Mouse (Mus musculus) left cerebral cortex, adult 11 months (tissue): Measurements from ENCODE around the gene Slc38a11.

Experiments
- DNase-seq: peaks from one replicate; pipeline ENCODE4 v3.0.0; 2022; ENCODE audit warnings: low spot score

Slc38a11 gene

GRCm38 (mm10) chr2:65321998-65322754, 41.7 kb downstream of the Slc38a11 start:
- no peak for DNase-seq

GRCm38 (mm10) chr2:65320975-65321374, 42.9 kb downstream of the Slc38a11 start:
- DNase-seq = no peak

- no peak for DNase-seq
Measured at GRCm38 (mm10) chr2:65316721-65317120, 47.1 kb downstream of the Slc38a11 start.

GRCm38 (mm10) chr2:65311250-65311649, 52.6 kb downstream of the Slc38a11 start:
- no peak for DNase-seq

- DNase-seq = no peak
Measured at GRCm38 (mm10) chr2:65296541-65296940, 67.3 kb downstream of the Slc38a11 start.

GRCm38 (mm10) chr2:65294092-65294491, 69.7 kb downstream of the Slc38a11 start:
- no peak for DNase-seq

- DNase-seq = no peak
Measured at GRCm38 (mm10) chr2:65293411-65293810, 70.4 kb downstream of the Slc38a11 start.

- DNase-seq = no peak
Measured at GRCm38 (mm10) chr2:65289721-65290120, 74.1 kb downstream of the Slc38a11 start.

- DNase-seq = no peak
Measured at GRCm38 (mm10) chr2:65288696-65289095, 75.1 kb downstream of the Slc38a11 start.

GRCm38 (mm10) chr2:65285380-65285779, 78.5 kb downstream of the Slc38a11 start:
- peak; percentile 2 for DNase-seq

GRCm38 (mm10) chr2:65282979-65283378, 80.9 kb downstream of the Slc38a11 start:
- no peak for DNase-seq

GRCm38 (mm10) chr2:65279029-65279690, 84.7 kb downstream of the Slc38a11 start:
- no peak for DNase-seq

GRCm38 (mm10) chr2:65275443-65276061, 88.3 kb downstream of the Slc38a11 start:
- DNase-seq = peak; percentile 2

- DNase-seq = no peak
Measured at GRCm38 (mm10) chr2:65273910-65274309, 89.9 kb downstream of the Slc38a11 start.

- no peak for DNase-seq
Measured at GRCm38 (mm10) chr2:65268731-65269130, 95.1 kb downstream of the Slc38a11 start.

GRCm38 (mm10) chr2:65267834-65268233, 96.0 kb downstream of the Slc38a11 start:
- no peak for DNase-seq

GRCm38 (mm10) chr2:65266576-65267299, 97.1 kb downstream of the Slc38a11 start:
- no peak for DNase-seq
